Mouse (Mus musculus) limb, embryonic 11.5 days (tissue): ENCODE results near the gene Olfr1394. TPM values are rescaled to one million over a fixed set of nuclear protein-coding genes. Genes with fewer than 3 reads are reported as not detected.

ENCODE experiments used
- polyA plus RNA-seq: library from polyadenylated mRNA; unstranded; fragments of >200 nt; fragmentation: Nextera tagmentation; extraction: Ambion mirVana; gene quantifications from 2 replicates; pipeline ENCODE4 v1.2.1, GENCODE M21; 2014

Gene Olfr1394
- polyA plus RNA-seq, 1 experiment from 2014 or later: not detected

Other genes starting within 250 kb of the Olfr1394 start
- 0.91 and 2.0 TPM in 2 replicates for gene Psme2b, start 208.2 kb upstream of the Olfr1394 start, polyA plus RNA-seq
- gene Olfr56, start 175.5 kb upstream of the Olfr1394 start, polyA plus RNA-seq: not detected in 2 replicates
- 0.12 TPM in 1 of 2 replicates, not detected in the other for gene 9930111J21Rik1, start 175.0 kb upstream of the Olfr1394 start, polyA plus RNA-seq
- gene Gm12185, start 162.2 kb upstream of the Olfr1394 start, polyA plus RNA-seq: not detected in 2 replicates
- not detected in 2 replicates for gene Tgtp1, start 160.2 kb upstream of the Olfr1394 start, polyA plus RNA-seq
- gene 9930111J21Rik2, start 103.1 kb upstream of the Olfr1394 start, polyA plus RNA-seq: 0.03 and 0.17 TPM in 2 replicates
- gene Tgtp2, start 90.2 kb upstream of the Olfr1394 start, polyA plus RNA-seq: not detected in 2 replicates
- 0.51 and 0.61 TPM in 2 replicates for gene Ifi47, start 77.8 kb upstream of the Olfr1394 start, polyA plus RNA-seq
- not detected in 2 replicates for gene Olfr1396, start 39.5 kb upstream of the Olfr1394 start, polyA plus RNA-seq
- gene Olfr1395, start 12.1 kb upstream of the Olfr1394 start, polyA plus RNA-seq: not detected in 2 replicates
- gene Btnl9, start 32.8 kb downstream of the Olfr1394 start, polyA plus RNA-seq: 0.88 and 0.91 TPM in 2 replicates
- 54.1 and 58.0 TPM in 2 replicates for gene Zfp62, start 48.9 kb downstream of the Olfr1394 start, polyA plus RNA-seq
- 33.8 and 41.1 TPM in 2 replicates for gene Mgat1, start 89.8 kb downstream of the Olfr1394 start, polyA plus RNA-seq
- gene Olfr1393, start 123.9 kb downstream of the Olfr1394 start, polyA plus RNA-seq: 0.06 TPM in 1 of 2 replicates, not detected in the other
- gene Olfr1392, start 130.9 kb downstream of the Olfr1394 start, polyA plus RNA-seq: not detected in 2 replicates
- gene Olfr10, start 150.4 kb downstream of the Olfr1394 start, polyA plus RNA-seq: not detected in 2 replicates
- not detected in 2 replicates for gene Olfr1391, start 168.4 kb downstream of the Olfr1394 start, polyA plus RNA-seq
- gene Olfr1390, start 180.8 kb downstream of the Olfr1394 start, polyA plus RNA-seq: not detected in 2 replicates